Mouse (Mus musculus) ES-E14 (cell line): Measurements from ENCODE around the gene Gm49601. TPM values are rescaled to one million over a fixed set of nuclear protein-coding genes. Genes with fewer than 3 reads are reported as not detected.

Source experiments
- DNase-seq: peaks from one replicate; pipeline ENCODE4 v3.0.0-alpha.2; 2013; ENCODE audit warnings: low read depth, low spot score
- H3K27ac ChIP-seq: 2 replicates; pipeline ENCODE4 v1.5.1; 2012; ENCODE audit warnings: low read depth, mild to moderate bottlenecking, low read length, moderate library complexity, mixed read lengths; ENCODE audit not compliant: poor library complexity, insufficient read depth, severe bottlenecking
- H3K36me3 ChIP-seq: 2 replicates; pipeline ENCODE4 v1.6.1; 2012; ENCODE audit warnings: mild to moderate bottlenecking, low read length, moderate library complexity, mixed read lengths; ENCODE audit not compliant: control insufficient read depth, poor library complexity, insufficient read depth, severe bottlenecking
- H3K4me1 ChIP-seq, 2 experiments: fragments of 150-350 bp in 1 of 2; sonication (generic) in 1 of 2; 2 replicates each; pipeline ENCODE4 v1.6.1; 2012; ENCODE audit warnings: low read length in 2 of 2, mild to moderate bottlenecking in 1 of 2, mixed read lengths in 1 of 2; ENCODE audit not compliant: control insufficient read depth in 2 of 2, insufficient read depth in 2 of 2, poor library complexity in 1 of 2
- H3K4me3 ChIP-seq, 2 experiments: fragments of 150-350 bp in 1 of 2; sonication (generic) in 1 of 2; 2 replicates each; pipeline ENCODE4 v1.5.1; 2012; ENCODE audit warnings: low read length in 2 of 2, low read depth in 1 of 2, mild to moderate bottlenecking in 1 of 2, mixed read lengths in 1 of 2; ENCODE audit not compliant: insufficient read depth in 1 of 2, poor library complexity in 1 of 2, severe bottlenecking in 1 of 2
- H3K9ac ChIP-seq: 2 replicates; pipeline ENCODE4 v1.6.1; 2012; ENCODE audit warnings: low read depth, mild to moderate bottlenecking, low read length, mixed read lengths; ENCODE audit not compliant: poor library complexity, insufficient read depth, severe bottlenecking
- H3K9me3 ChIP-seq: fragments of 150-350 bp; sonication (generic); 2 replicates; pipeline ENCODE4 v1.6.1; 2012; ENCODE audit warnings: low read depth, mild to moderate bottlenecking, low read length; ENCODE audit not compliant: control insufficient read depth, insufficient read depth
- CHD2 ChIP-seq: IDR thresholded peaks from 2 replicates; pipeline ENCODE4 v1.6.1; 2014; ENCODE audit warnings: mild to moderate bottlenecking, low read depth, low read length, inconsistent platforms
- HCFC1 ChIP-seq: IDR thresholded peaks from 2 replicates; pipeline ENCODE4 v1.6.1; 2012; ENCODE audit warnings: low read length, inconsistent platforms, borderline replicate concordance; ENCODE audit not compliant: insufficient read depth
- MAFK ChIP-seq: IDR thresholded peaks from 2 replicates; pipeline ENCODE4 v1.6.1; 2014; ENCODE audit warnings: mild to moderate bottlenecking, low read depth, low read length, inconsistent platforms; ENCODE audit not compliant: insufficient read depth
- ZC3H11A ChIP-seq: IDR thresholded peaks from 2 replicates; pipeline ENCODE4 v1.6.1; 2012; ENCODE audit warnings: low read depth, mild to moderate bottlenecking, inconsistent platforms, low read length, borderline replicate concordance
- ZNF384 ChIP-seq: IDR thresholded peaks from 2 replicates; pipeline ENCODE4 v1.6.1; 2012; ENCODE audit warnings: low read depth, low read length, inconsistent platforms
- in situ Hi-C, 2 experiments: fragments of 600-800 bp; cut with MboI; formaldehyde crosslinking; loops; one replicate each; pipeline ENCODE4 v1.15.1; 2025; ENCODE audit warnings: low sequenced_read_pairs in 2 of 2, inconsistent platforms in 1 of 2; ENCODE audit not compliant: unreplicated experiment in 2 of 2
- total RNA-seq: library from RNA; depleted of rRNA; stranded (reverse); fragments of 300-350 nt; gene quantifications from 2 replicates; pipeline ENCODE4 v1.2.3, GENCODE M21; 2012

Gene Gm49601
- total RNA-seq, 1 experiment: 1.7 TPM

DNA sequence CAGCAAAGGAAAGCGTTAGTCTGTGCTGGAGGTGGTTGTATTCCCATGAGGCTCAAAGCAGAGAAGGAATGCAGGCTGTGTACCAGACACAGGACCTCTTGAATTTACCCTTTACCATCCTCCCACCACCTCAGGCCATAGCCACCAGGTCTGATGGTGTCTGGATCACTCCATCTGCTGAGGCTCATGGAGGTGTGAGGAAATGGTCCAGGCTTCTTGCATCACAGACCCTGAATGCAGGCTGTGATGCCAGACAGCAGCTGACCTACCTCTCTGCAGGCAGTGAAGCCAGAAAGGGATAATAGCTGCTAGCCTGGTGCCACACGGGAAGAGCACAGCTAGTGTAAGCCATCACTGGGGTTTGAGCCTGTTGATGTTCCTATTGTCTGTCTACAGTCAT is 12.2 kb upstream of the Gm49601 start:
- DNase-seq: no peak
- no peak overlapping the region for H3K27ac ChIP-seq
- no peak overlapping the region for H3K9ac ChIP-seq
- TF ChIP-seq ZNF384: no peak
- TF ChIP-seq CHD2: no peak
- TF ChIP-seq MAFK: no peak
- TF ChIP-seq HCFC1: no peak
- TF ChIP-seq ZC3H11A: no peak
- no peaks in the 10 kb centered on the region for H3K9me3 ChIP-seq
- H3K4me3 ChIP-seq: no peak overlapping the region
- in situ Hi-C loops: no loop called here
- H3K36me3 ChIP-seq: no peaks in the 10 kb centered on the region
- H3K4me1 ChIP-seq: peaks cover 0 to 6% of the 10 kb centered on the region in 2 experiments; a peak in 2 of 4 replicates

DNA sequence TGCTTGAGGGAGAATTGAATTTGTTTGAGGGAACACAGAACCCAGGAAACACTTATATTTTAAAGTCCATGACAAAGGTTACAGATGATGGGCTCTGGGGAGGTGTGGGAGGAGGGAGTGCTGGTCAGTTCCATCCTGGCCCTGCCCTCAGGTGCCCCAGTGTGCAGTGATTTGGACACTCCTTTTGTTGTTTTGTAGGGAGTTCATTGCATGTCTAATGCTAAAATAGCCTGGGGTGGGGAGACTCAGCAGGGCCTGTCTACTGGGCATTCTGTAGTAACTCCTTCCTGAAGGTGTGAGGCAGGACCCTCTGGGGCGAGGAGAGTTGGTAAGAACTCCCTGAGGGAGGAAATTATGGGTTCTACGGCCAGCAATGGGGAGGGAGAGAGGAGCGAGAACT is 10.6 kb upstream of the Gm49601 start:
- Histone ChIP-seq H3K36me3 (no peaks in the 10 kb centered on the region), H3K9ac (no peak overlapping the region), H3K4me1 (peaks cover 0 to 6% of the 10 kb centered on the region in 2 experiments; a peak in 2 of 4 replicates), H3K4me3 (no peak overlapping the region), H3K27ac (no peak overlapping the region), H3K9me3 (no peaks in the 10 kb centered on the region)
- DNase-seq: no peak
- no peak for TF ChIP-seq ZC3H11A
- no peak for TF ChIP-seq CHD2
- no peak for TF ChIP-seq HCFC1
- TF ChIP-seq ZNF384: no peak
- no peak for TF ChIP-seq MAFK
- in situ Hi-C loops: no loop called here

DNA sequence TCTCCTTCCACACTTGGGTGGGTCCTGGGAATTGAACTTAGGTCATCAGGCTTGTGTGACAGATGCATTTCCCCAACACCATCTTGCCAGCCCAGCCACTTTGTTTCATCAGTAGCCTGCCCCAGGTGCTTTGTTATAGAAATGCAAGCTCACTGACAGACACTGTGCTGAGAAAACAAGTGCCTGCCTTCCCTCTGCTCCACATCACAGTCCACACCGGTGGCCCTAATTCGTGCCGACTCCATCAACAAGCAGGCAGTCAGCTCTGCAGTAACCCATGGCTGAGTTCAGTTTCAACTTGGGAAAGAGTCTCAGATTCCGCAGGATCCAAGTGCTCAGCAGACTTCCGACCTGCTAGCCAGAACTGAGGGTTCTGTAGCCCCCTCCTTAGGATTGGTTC is 10.2 kb upstream of the Gm49601 start:
- Histone ChIP-seq H3K36me3 (no peaks in the 10 kb centered on the region), H3K4me1 (peaks cover 0 to 6% of the 10 kb centered on the region in 2 experiments; a peak in 2 of 4 replicates), H3K4me3 (no peak overlapping the region), H3K27ac (no peak overlapping the region), H3K9me3 (no peaks in the 10 kb centered on the region), H3K9ac (no peak overlapping the region)
- DNase-seq: no peak
- in situ Hi-C loops: no loop called here
- TF ChIP-seq HCFC1 (no peak), ZC3H11A (no peak), ZNF384 (no peak), MAFK (no peak), CHD2 (no peak)

DNA sequence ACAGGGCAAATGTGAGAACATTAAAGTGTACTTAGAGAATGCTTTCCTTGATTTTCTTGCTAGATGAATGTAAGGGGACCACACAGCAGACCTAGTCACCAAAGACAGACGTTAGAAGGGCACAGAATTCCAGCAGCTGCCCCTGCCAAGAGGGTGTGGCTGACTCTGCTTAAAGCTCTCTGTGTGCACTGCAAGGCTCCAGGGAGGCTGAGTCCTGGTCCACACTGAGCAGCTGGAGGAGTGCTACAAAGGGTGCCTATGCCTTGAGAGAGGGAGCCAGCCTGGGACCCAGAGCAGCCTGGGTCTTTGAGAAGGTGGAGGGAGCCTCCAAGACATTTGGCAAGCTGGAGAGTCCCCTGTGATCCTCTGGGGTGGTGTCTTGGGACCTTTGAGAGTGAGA is 7.1 kb upstream of the Gm49601 start:
- H3K4me1 ChIP-seq: peaks cover 0 to 6% of the 10 kb centered on the region in 2 experiments; a peak in 2 of 4 replicates
- no peak for DNase-seq
- in situ Hi-C loops: no loop called here
- no peak overlapping the region for H3K4me3 ChIP-seq
- H3K9ac ChIP-seq: no peak overlapping the region
- TF ChIP-seq CHD2: no peak
- no peak for TF ChIP-seq HCFC1
- no peak for TF ChIP-seq MAFK
- TF ChIP-seq ZC3H11A: no peak
- no peak for TF ChIP-seq ZNF384
- H3K27ac ChIP-seq: no peak overlapping the region
- no peaks in the 10 kb centered on the region for H3K36me3 ChIP-seq
- no peaks in the 10 kb centered on the region for H3K9me3 ChIP-seq

DNA sequence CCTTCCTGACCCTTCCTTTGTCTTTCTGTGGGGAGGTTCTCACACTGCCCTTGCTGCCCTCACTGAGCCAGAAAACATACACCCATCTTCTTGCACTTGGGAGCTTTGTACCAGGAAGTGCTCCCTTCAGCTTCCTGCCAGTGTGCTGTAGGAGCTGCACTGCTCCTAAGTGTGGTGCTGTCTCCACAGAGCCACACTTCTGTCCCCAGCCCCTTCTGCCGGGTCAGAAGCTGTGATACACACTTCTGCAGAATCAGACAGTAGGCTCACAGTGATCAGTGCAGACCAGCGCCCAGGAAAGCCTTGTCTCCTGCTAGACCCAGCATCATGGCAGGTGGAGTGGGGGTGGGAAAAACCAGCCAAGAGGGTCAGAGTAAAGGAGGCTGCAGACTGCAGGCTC is 6.6 kb upstream of the Gm49601 start:
- H3K27ac ChIP-seq: no peak overlapping the region
- H3K9me3 ChIP-seq: no peaks in the 10 kb centered on the region
- in situ Hi-C loops: no loop called here
- DNase-seq: no peak
- no peak overlapping the region for H3K9ac ChIP-seq
- TF ChIP-seq HCFC1 (no peak), ZNF384 (no peak), ZC3H11A (no peak), MAFK (no peak), CHD2 (no peak)
- no peaks in the 10 kb centered on the region for H3K36me3 ChIP-seq
- H3K4me1 ChIP-seq: peaks cover 0 to 6% of the 10 kb centered on the region in 2 experiments; a peak in 2 of 4 replicates
- H3K4me3 ChIP-seq: no peak overlapping the region
